Mouse (Mus musculus): ENCODE results near the gene Ppp6r3.
"Not testable (repeated sequence)": the region's sequence is repeated elsewhere in the genome, so short reads cannot be mapped to it uniquely, and the experiment has no call there.

The Ppp6r3 gene

DNA sequence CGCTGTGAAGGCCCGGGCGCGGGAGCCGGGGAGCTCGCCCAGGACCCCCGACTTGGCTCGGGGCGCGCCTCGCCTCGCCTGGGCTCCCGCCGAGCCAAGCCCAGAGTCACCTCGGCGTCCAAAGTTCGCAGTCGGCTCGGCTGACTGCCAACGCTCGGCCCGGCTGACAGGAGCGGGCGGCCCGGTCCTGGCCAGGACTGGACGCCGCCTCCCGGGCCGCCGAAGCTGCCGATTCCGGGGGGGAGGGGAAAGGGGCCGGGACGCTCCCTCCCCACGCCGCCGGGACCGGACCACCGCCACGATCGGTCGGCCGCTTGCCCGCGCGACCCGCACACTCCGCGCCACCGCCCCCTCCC lies 295 bp downstream of the Ppp6r3 start:
- in situ Hi-C loops (cut with MseI, MboI) = no loop called here

DNA sequence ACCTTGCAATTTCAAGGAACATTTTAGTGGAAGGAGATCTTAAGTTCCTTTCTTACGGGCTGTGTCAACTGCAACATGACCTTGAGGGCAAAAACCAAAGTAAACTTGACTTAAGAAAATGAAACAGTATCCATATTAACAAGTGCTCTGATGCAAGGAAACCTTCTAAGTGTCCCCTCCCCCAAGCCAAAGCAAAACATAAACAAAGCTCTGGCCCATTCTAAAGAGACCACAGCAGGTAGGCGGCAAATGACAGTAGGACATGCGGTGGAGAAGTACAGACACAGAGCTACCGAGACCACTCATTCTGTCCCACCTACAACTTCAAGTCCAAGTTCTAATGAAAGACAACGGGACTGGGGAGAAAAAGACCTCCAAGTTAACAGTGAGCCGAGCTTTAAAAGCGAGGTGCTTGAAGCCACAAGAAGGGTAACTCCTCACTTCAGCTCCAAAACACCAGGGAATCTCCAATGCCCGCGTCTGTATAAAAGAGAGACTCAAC lies 905 bp downstream of the Ppp6r3 start:
- in situ Hi-C loops (cut with MseI, MboI) = no loop called here

DNA sequence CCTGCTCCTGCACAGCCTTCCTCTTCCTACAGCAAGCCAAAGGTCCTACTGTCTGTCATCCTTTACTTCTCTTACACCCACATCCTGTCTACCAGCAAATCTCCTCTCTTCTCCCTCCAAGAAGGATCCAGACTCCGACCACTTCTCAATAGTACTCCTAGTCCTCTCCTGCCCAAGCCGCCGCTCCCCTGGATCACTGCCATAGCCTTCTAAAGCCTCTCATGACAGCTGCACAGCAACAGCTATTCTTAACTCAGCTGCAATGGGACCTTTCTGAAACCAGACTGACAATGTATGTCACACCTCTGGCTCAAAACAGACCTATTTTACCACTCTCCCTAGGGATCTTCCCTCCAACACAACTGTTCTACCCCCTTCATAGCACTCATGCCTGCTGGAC lies 11.2 kb downstream of the Ppp6r3 start:
- in situ Hi-C loops (cut with MseI, MboI) = no loop called here

DNA sequence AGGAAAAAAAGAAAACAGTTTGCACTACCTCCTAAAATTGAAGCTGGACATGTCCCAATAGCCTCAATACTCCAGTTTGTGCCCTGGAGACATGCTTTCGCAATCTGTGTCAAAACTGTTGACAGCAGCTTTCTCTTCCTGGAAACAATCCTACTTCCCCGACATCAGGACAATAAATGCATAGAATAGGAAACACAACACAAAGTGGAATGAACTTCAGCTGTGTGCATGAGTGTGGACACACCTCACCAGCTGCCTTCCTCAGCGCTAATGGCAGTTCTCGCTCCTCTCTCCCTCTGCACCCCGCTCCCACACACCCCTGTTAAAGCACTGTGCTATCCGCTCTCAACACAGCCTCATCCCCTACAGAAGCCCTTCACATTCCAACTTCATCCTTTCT lies 12.8 kb downstream of the Ppp6r3 start:
- in situ Hi-C loops (cut with MseI, MboI) = no loop called here

DNA sequence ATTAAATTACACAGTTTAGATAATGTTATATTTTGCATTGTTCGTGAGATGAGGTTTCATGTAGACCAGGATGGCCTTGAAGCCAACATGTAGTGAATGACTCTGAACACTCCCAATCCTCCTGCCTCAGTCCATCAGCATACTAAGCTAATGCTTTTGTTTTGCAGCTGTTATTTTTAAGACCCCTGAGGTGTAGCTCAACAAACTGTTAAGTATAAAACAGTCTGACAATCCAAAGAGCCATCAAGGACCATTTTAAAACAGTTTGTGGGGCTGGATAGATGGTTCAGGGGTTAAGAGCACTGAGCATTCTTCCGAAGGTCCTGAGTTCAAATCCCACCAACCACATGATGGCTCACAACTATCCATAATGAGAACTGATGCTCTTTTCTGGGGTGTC lies 13.3 kb downstream of the Ppp6r3 start:
- in situ Hi-C loops (cut with MseI, MboI) = no loop called here

DNA sequence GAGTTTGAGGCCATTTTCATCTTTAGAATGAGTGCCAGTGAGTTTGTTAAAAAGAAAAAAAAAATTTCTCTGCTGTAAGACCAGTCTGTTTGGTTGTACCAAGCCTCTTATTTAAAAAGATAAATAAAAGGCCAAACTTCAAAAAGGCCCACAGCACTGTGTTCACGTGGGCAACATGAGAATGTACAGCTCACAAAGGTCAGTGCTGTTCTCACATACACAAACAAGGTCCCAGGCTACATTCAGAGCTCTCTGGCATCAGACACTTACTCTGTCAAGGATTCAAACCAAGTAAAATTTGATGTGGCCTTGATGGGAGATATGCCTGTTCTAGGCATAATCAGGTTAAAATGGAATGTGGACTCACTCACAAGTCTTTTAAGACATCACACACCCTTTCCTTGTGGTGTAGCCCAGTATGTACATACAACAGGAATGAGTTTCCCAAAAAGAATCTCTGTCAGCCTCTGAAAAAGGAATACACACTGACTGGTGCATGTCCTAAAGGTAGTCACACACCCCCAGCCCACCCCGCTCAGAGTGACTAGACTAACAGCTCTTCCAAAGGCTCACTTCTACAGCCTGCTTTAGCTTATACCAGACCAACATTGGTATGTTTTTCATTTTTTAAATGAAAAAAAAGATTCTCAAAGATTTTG lies 19.3 kb downstream of the Ppp6r3 start:
- in situ Hi-C loops (cut with MseI, MboI) = no loop called here

DNA sequence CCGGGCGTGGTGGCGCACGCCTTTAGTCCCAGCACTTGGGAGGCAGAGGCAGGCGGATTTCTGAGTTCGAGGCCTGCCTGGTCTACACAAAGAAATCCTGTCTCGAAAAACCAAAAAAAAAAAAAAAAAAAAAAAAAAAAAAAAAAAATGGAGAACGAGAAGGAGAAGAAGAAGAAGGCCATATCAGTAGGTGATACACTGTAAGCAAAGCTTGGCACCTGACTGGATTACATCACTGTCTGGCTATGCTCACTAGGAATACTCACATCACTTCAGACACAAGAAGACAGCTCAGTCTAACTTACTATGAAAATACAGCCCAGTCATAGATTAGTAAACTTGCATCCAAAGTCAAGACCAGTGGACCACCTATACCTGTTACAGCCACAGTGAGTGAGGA lies 20.8 kb downstream of the Ppp6r3 start:
- in situ Hi-C loops (cut with MseI, MboI) = no loop called here

DNA sequence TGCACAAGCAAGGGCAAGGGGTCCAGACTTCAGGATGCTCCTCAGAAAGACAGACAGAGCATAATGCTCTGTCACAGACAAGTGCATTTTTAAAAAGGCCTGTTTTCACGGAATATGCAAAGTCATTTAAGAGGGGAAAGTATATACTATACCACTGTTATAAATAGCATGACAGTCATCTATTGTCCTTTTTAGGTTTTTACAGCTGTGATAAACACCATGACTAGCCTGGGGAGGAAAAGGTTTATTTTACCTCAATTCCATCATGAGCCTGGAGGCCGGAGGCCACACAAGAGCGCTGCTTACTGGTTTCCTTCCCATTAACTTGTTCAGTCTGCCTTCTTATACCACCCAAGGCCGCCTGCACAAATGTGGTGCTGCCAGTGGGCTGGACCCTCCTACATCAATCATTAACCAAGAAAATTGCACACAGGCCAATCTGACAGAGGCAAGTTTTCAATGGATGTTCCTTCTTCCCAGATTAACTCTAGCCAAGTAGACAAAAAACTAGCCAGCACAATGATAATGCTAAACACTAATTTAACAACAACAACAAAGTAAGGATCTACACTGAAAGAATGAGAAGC lies 23.9 kb downstream of the Ppp6r3 start:
- in situ Hi-C loops (cut with MseI, MboI) = no loop called here

DNA sequence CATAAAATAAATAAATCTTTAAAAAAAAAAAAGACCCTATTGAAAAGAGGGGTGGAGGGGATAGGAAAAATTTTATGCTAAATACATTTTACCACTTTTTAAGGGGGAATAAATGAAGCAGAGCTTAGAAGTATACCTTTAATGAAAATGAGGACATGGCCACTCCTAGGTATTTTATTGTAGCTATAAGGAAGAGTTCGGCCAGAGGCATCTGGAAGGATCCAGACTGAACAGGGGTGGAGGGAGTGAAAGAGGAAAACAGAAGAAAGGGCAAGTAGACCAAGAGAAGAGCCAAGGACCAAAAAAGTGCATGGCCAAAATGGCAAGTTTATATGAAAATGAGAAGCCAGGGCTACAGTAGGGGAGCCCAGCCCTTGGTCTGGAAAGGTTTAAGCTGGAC lies 25.4 kb downstream of the Ppp6r3 start:
- in situ Hi-C loops (cut with MseI, MboI) = no loop called here

DNA sequence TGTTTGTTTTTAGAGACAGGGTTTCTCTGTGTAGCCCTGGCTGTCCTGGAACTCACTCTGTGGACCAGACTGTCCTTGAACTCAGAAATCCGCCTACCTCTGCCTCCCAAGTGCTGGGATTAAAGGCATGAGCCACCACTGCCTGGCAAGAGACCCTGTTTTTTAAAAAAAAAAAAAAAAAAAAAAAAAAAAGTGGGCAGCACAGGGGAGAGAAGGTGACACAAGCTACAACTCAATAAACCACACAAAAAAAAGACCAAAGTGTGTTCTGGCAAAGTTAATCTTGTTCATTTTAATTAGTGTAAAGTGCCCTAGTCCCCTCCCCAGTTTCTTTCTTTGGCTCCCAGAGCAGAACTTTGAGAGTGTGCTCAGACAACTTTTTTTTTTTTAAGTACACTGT lies 26.3 kb downstream of the Ppp6r3 start:
- in situ Hi-C loops (cut with MseI, MboI) = no loop called here

DNA sequence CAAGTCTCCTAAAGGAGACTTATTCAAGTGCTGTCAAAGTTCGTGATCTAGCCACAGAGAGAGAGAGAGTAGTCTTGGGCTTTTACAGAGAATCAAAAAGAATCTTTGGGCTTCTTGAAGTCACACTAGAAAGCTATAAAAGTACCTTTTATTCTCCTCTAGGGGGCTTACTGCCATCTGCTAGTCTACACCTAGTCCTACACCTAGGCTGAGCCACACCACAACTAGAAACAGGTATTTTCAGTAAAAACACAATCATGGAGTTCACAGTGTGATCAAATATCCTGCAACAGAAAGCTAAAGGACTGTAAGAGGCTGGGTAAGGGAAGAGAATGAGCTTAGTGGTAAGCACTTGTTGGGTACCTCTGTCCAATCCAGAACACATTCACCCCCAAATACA lies 27.2 kb downstream of the Ppp6r3 start:
- in situ Hi-C loops (cut with MseI, MboI) = no loop called here

DNA sequence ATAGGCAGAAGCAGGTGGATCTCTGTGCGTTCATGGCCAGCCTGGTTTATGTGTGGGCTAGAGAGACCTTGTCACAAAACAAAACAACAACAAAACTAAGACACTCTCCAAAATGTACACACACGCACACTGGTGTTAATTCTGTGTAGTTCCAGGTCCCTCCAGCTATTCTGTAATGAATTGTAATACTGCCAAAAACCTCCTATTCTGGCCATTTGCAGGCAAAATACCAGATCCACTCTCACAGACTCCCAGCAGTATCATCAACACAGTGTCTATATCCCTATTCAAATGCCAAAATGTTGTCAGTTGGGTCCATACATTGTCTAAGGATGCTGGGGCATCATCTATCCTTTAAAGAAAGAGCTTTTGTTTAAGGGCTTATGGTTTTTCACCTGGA lies 30.6 kb downstream of the Ppp6r3 start:
- in situ Hi-C loops (cut with MseI, MboI) = no loop called here

DNA sequence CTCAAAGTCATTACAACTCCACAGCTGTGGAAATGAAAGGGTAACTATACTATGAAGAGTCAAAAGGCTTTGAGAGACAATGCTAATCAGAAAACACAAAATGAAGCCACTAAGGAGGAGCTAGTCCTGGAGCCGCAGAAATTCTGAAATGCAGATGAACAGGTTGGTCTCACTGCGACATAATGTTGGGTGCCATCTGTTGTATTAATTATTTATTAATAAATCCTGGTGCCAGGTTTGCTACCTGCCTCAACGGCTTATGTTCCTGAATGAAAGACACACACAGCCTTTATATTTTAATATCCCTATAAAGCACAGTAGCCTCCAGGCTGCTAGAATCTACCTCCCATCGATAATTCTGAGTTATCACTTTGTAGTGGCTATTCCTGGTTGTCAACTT lies 33.0 kb downstream of the Ppp6r3 start:
- in situ Hi-C loops (cut with MseI, MboI) = no loop called here

DNA sequence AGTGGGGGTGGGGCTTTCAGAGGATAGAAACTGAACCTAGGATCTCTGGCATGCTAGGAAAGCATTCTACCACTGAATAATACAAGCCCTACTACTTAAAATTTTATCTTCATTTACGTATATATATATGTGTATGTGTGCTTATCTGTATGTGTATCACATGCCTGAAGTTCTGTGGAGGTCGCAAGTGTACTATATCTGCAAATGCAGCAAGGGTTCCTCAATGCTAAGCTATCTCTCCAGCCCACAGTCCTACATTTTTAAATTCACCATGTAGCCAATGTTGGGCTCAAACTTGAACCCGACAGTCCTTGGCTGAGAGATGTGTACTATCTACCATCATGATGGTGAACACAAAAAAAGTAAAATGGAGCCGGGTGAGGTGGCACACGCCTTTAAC lies 34.6 kb downstream of the Ppp6r3 start:
- in situ Hi-C loops (cut with MseI, MboI) = no loop called here

DNA sequence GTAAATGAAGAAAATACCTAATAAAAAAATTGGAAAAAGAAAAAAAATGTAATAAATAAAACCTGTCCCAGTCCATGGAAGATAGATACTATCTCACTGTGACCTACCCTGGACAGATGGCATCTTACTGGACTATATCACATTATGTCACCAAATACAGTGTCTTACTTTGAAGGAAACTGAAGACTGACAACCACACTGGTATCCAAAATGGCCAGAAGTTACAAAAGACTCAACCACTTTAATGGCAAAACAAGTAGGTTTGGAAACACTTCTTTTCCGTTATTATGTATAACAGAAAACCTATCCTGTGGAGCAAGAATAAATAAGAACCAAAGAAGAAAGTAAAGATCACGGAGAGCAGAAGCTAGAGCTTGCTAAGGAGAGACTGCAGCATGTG lies 35.3 kb downstream of the Ppp6r3 start:
- in situ Hi-C loops (cut with MseI, MboI) = no loop called here

DNA sequence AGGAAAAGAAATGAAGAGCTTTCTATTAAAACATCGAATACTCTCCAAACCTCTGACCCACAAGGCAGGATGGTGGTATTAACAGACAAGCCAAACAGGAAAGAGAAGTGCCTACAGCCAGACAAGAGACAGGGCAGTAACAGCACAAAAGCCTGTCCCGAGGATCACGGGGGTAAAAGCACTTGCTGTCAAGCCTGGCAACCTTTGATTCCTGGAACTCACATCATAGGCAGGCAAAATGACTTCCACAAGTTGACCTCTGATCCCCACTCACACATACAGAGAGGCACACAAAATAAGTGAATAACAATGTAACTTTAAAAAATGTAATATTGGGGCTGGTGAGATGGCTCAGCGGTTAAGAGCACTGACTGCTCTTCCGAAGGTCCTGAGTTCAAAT lies 36.1 kb downstream of the Ppp6r3 start:
- in situ Hi-C loops (cut with MseI, MboI) = no loop called here

DNA sequence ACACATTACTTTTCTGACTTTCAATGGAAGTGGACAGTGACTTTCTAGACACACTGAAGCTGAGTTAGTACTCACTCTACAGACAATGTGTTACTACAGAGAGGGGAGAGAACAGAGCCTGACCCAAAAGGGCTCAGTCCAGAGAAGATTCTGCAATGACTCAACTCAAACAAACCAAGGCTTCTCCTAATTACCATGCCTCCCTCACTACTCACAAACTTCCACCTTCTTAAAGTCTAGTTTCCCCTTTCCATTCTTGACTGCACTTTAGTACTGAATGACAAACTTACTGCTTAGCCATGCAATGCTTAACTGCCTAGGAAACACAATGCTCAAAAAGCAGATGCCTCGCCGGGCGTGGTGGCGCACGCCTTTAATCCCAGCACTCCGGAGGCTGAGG lies 37.9 kb downstream of the Ppp6r3 start:
- in situ Hi-C loops (cut with MseI, MboI) = no loop called here

DNA sequence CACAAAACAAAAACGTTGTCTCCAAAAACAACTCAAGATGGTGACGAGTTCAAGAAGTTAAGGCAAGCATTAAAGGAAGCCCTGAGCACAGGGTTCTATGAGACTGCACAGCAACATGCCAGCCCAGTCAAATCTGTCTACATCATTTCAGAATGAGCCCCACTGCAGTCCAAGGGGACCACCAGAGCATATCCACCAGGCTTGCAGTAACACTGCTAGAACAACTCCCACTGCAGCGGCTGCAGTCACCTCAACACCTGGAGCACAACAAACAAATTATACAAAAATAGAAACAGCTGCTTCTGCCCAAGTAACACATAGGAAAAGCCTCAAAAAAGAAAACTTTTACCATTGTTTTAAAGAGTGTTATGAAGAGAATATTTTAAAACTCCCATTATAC lies 40.6 kb downstream of the Ppp6r3 start:
- in situ Hi-C loops (cut with MseI, MboI) = no loop called here

DNA sequence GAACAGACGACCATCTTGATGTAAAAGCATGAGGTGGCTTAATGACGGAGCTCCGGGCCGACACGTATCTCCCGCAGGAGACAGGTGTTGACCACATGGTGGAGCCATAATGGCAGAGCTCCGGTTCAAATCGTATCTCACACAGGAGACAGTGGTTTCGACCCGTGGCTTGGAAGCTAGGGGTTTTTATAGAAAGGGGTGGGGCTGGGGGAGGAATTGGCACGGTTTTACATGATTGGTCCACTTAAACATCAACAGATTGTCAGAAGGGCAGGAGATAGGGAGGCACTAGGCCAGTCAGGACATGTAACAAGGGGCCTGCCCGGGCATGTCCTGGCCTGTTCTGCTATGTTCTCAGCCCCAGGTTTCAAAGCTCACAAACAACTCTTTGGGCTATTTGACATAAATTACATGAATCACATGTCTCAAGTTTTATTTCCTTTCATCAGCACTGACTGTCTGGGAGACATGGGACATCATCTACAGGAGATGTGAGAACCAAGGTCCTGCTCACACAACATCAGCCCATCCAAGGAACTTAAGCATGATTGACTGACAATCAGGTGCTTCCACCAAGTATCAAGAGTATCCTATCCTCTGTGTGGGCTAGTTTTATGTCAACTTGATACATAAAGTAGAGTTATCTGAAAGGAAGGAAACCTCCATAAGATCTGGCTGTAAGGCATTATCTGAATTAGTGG lies 42.1 kb downstream of the Ppp6r3 start:
- in situ Hi-C loops (cut with MseI, MboI) = not testable (repeated sequence)

DNA sequence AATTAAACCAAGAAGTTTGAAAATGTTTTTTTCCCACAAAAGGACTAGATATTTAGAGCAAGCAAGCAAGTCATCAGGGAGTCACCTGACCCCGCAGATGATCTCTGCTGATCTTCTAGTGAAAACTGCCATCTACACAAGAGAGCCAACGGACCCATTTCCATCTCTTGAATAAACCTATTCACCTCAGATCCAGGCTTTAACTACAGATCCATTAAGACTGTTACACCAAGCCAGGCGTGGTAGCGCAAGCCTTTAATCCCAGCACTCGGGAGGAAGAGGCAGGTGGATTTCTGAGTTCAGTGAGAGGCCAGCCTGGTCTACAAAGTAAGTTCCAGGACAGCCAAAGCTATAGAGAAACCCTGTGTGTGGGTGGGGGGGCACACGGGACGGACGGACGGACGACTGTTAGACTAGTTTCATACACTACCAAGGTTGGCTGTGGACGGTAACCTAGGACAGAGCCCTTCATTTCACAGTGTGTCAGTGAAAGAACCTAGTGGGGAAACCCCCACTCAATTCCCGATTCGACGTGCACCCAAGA lies 42.8 kb downstream of the Ppp6r3 start:
- in situ Hi-C loops (cut with MseI, MboI) = no loop called here

DNA sequence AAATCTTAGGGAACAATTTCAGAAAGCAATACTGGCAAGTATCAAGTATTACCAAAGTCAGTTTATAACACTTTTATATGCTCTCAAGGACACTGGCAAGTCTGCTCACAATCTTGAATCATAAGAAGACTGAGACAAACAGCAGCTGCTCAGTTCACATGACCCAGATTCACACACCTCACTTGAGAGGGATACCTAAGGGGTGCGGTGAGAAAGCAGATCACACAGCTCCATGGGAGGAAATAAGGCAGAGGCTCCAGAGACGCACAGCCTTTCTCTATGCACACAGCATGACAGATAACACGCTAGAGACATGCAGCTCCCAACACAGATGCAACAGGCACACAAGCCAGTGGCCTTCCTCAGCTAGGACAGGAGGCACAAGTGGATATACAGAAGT lies 45.8 kb downstream of the Ppp6r3 start:
- in situ Hi-C loops (cut with MseI, MboI) = no loop called here

DNA sequence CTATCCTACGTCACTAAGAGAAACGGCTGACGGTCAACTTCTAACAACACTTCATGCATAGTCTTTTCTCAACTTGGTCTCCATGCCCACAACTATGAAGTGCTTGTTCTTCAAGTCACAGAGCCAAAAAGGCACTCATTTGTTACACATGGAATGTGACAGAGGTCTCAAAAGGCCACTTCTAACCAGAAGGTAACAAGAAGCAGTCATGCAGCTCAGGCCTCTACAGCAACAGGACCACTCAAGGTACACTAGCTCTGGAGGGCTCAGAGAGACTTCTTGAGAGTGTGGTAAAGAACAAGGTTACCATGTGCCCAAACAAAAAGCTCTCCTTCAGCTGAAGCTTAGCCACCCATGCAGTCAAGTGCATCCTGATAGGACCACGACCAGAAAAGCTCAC lies 46.9 kb downstream of the Ppp6r3 start:
- in situ Hi-C loops (cut with MseI, MboI) = no loop called here

DNA sequence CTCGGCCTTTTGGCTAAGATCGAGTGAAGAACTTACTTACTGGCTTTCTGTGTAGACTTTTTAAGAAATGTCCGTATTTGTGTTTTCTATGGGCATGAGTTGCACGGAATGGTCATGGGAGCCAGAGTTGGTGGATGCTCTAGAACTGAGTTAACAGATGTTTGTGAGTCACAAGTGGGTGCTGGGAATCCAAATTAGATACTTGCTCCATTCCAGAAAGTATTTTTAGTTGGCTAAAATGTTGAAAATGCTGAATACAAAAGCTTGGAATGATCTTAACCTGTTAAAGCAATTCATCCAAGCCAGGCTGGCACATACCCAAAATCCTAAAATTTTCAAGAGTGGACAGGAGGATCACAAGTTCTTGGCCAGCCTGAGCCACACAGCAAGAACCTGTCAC lies 48.0 kb downstream of the Ppp6r3 start:
- in situ Hi-C loops (cut with MseI, MboI) = no loop called here

All from mouse trophoblast stem cell (cell line).